Mouse (Mus musculus) monocyte, adult 5-6 weeks (primary cell): ENCODE results near the gene Tbc1d4. TPM values are rescaled to one million over a fixed set of nuclear protein-coding genes. Genes with fewer than 3 reads are reported as not detected.

Source experiments
- ATAC-seq: fragments of 153-309, 156-312 bp; replicated peaks from 2 replicates; pipeline ENCODE4 v1.8.0; 2017; ENCODE audit warnings: mild to moderate bottlenecking; ENCODE audit not compliant: low TSS enrichment, insufficient number of reproducible peaks, severe bottlenecking, poor library complexity, low FRiP score
- total RNA-seq: library from RNA; stranded (forward); fragments of 200-1000, 200-491, 200-594 nt; gene quantifications from 3 replicates; pipeline ENCODE4 v1.2.3, GENCODE M21; 2017

The Tbc1d4 gene
- total RNA-seq, 1 experiment from 2014 or later = 12.2 TPM

GRCm38 (mm10) chr14:101510540-101511313 lies 98.3 kb downstream of the Tbc1d4 start:
- no peak for ATAC-seq

GRCm38 (mm10) chr14:101509759-101510158 lies 99.2 kb downstream of the Tbc1d4 start:
- ATAC-seq = no peak

GRCm38 (mm10) chr14:101507956-101508355 lies 101.0 kb downstream of the Tbc1d4 start:
- no peak for ATAC-seq

- no peak for ATAC-seq
Observed at GRCm38 (mm10) chr14:101507146-101507545, 101.8 kb downstream of the Tbc1d4 start.

GRCm38 (mm10) chr14:101505805-101506204 lies 103.2 kb downstream of the Tbc1d4 start:
- no peak for ATAC-seq

- no peak for ATAC-seq
Observed at GRCm38 (mm10) chr14:101504473-101505200, 104.4 kb downstream of the Tbc1d4 start.

- no peak for ATAC-seq
Observed at GRCm38 (mm10) chr14:101503168-101503961, 105.6 kb downstream of the Tbc1d4 start.

- no peak for ATAC-seq
Observed at GRCm38 (mm10) chr14:101501868-101502267, 107.1 kb downstream of the Tbc1d4 start.

GRCm38 (mm10) chr14:101501452-101501851 lies 107.5 kb downstream of the Tbc1d4 start:
- ATAC-seq = no peak

GRCm38 (mm10) chr14:101500826-101501225 lies 108.2 kb downstream of the Tbc1d4 start:
- no peak for ATAC-seq

- ATAC-seq = no peak
Observed at GRCm38 (mm10) chr14:101499838-101500237, 109.2 kb downstream of the Tbc1d4 start.

- no peak for ATAC-seq
Observed at GRCm38 (mm10) chr14:101488264-101488810, 120.7 kb downstream of the Tbc1d4 start.

GRCm38 (mm10) chr14:101486550-101486949 lies 122.4 kb downstream of the Tbc1d4 start:
- no peak for ATAC-seq

- no peak for ATAC-seq
Observed at GRCm38 (mm10) chr14:101483230-101483629, 125.8 kb downstream of the Tbc1d4 start.

- ATAC-seq = no peak
Observed at GRCm38 (mm10) chr14:101482270-101482669, 126.7 kb downstream of the Tbc1d4 start.

GRCm38 (mm10) chr14:101481165-101481564 lies 127.8 kb downstream of the Tbc1d4 start:
- ATAC-seq = no peak; the same call in 1 of the 2 replicates

GRCm38 (mm10) chr14:101480541-101480940 lies 128.4 kb downstream of the Tbc1d4 start:
- ATAC-seq = no peak

GRCm38 (mm10) chr14:101477827-101478220 lies 131.2 kb downstream of the Tbc1d4 start:
- no peak for ATAC-seq
